Mouse (Mus musculus) liver, adult 2 months (tissue): Measurements from ENCODE around the gene Nol4l. TPM values are rescaled to one million over a fixed set of nuclear protein-coding genes. Genes with fewer than 3 reads are reported as not detected.

Experiments
- DNase-seq: peaks from one replicate; pipeline ENCODE4 v3.0.0-alpha.2; 2011; ENCODE audit warnings: low read depth, low spot score; ENCODE audit errors: extremely low read depth
- H3K27ac ChIP-seq: fragments of 200-500 bp; replicated peaks from 2 replicates; pipeline ENCODE4 v1.5.1; 2012; ENCODE audit warnings: low read depth, mild to moderate bottlenecking, control low read depth, inconsistent platforms, low read length; ENCODE audit not compliant: insufficient read depth
- H3K27me3 ChIP-seq: fragments of 200-500 bp; 2 replicates; pipeline ENCODE4 v1.6.1; 2012; ENCODE audit warnings: mild to moderate bottlenecking, moderate library complexity, low read length, inconsistent platforms; ENCODE audit not compliant: control insufficient read depth, insufficient read depth
- H3K36me3 ChIP-seq: fragments of 200-500 bp; 2 replicates; pipeline ENCODE4 v1.6.1; 2012; ENCODE audit warnings: low read length, inconsistent platforms; ENCODE audit not compliant: control insufficient read depth, insufficient read depth
- H3K4me1 ChIP-seq: fragments of 200-500 bp; 2 replicates; pipeline ENCODE4 v1.6.1; 2011; ENCODE audit warnings: low read length; ENCODE audit not compliant: control insufficient read depth, insufficient read depth
- H3K4me3 ChIP-seq: fragments of 200-500 bp; 2 replicates; pipeline ENCODE4 v1.5.1; 2011; ENCODE audit warnings: low read depth, mild to moderate bottlenecking, control low read depth, low read length, moderate library complexity; ENCODE audit not compliant: insufficient read depth
- H3K79me2 ChIP-seq: fragments of 200-500 bp; 2 replicates; pipeline ENCODE4 v1.6.1; 2012; ENCODE audit warnings: inconsistent platforms, mild to moderate bottlenecking, low read length, moderate library complexity; ENCODE audit not compliant: control insufficient read depth, insufficient read depth
- H3K9ac ChIP-seq: fragments of 200-500 bp; 2 replicates; pipeline ENCODE4 v1.6.1; 2012; ENCODE audit warnings: low read depth, mild to moderate bottlenecking, control low read depth, inconsistent platforms, low read length
- CTCF ChIP-seq: fragments of 200-500 bp; IDR thresholded peaks from 2 replicates; pipeline ENCODE4 v1.5.1; 2011; ENCODE audit warnings: low read depth, low read length, control low read depth
- POLR2A ChIP-seq: fragments of 200-500 bp; IDR thresholded peaks from 2 replicates; pipeline ENCODE4 v1.6.1; 2011; ENCODE audit warnings: low read length, control low read depth; ENCODE audit not compliant: insufficient read depth; ENCODE audit errors: extremely low read depth
- WGBS: fragments of 180-500 bp; shearing (Covaris S2); methylation state at CpG from one replicate; pipeline ENCODE4 v1.1.7; 2018; 5-methylcytosine and 5-hydroxymethylcytosine counted together
- polyA plus RNA-seq: library from polyadenylated mRNA; depleted of rRNA; stranded (reverse); fragments of >200 nt; gene quantifications from 2 replicates; pipeline ENCODE4 v1.2.3, GENCODE M21; 2012
- total RNA-seq: library from RNA; depleted of rRNA; stranded (reverse); fragments of >200 nt; gene quantifications from 2 replicates; pipeline ENCODE4 v1.2.3, GENCODE M21; 2014

Gene Nol4l
- total and polyA plus RNA-seq, 2 experiments: 0.18 to 0.80 TPM

DNA sequence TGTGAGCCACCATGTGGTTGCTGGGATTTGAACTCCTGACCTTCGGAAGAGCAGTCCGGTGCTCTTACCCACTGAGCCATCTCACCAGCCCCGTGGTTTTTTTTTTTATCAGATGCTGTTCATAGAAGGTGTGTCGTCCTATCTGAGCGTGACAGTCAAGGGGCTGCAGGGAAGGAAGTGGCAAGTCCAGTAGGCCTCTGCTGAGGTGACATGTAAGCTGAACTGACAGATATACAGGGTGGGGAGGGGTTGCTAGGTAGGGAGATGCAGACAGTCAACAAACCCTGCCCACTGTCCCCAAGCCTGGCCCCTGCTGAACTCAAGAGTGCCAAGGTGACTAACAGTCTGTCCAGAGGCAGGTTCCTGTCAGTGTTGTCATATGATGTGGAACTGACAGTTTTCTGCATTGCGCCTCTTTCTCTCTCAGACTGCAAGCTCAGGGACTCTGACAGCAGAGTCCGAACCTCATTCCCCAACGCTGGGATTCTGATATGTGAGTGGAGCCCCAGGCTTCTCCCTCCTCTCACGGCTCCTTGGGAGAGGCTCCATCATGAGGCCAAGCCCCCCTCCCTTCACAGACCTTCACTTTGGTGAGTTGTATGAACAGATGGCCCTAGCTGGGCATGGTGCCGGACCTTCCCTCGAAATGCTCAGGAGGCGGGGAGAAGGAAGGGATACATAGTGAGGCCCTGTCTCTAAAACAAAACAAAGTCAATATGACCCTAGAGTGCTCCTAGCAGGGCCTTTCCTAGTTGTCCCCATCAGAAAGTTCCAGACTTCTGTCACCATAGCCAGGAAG, 75.6 kb downstream of the Nol4l start:
- no peaks in the 10 kb centered on the region for H3K4me1 ChIP-seq
- DNase-seq: no peak
- 82% methylated on average over 12 of the region's 12 CpGs for WGBS

GRCm38 (mm10) chr2:153448519-153448918, 81.3 kb downstream of the Nol4l start:
- Histone ChIP-seq H3K27me3 (no peaks in the 10 kb centered on the region), H3K9ac (no peak overlapping the region)

More for the DNA sequence above, 75.6 kb downstream of the Nol4l start:
- Histone ChIP-seq H3K79me2 (no peaks in the 10 kb centered on the region), H3K4me3 (no peak overlapping the region), H3K9ac (no peak overlapping the region), H3K36me3 (no peaks in the 10 kb centered on the region), H3K27me3 (no peaks in the 10 kb centered on the region), H3K27ac (no peak overlapping the region)
- no peak for TF ChIP-seq CTCF
- no peak for TF ChIP-seq POLR2A

GRCm38 (mm10) chr2:153447719-153448118, 82.1 kb downstream of the Nol4l start:
- DNase-seq: no peak
- H3K27ac ChIP-seq: no peak overlapping the region
- TF ChIP-seq POLR2A (no peak), CTCF (no peak)
- H3K4me1 ChIP-seq: peaks cover 7% of the 10 kb centered on the region; the same call in 1 of the 2 replicates
- no peak overlapping the region for H3K9ac ChIP-seq
- no peak overlapping the region for H3K4me3 ChIP-seq
- H3K27me3 ChIP-seq: no peaks in the 10 kb centered on the region
- H3K36me3 ChIP-seq: no peaks in the 10 kb centered on the region
- 0 out of 2 replicates have a peak, but pooled peaks cover 3% of the 10 kb centered on the region for H3K79me2 ChIP-seq
- 84% methylated on average over 3 of the region's 3 CpGs for WGBS

More at GRCm38 (mm10) chr2:153448519-153448918, 81.3 kb downstream of the Nol4l start:
- 0 out of 2 replicates have a peak, but pooled peaks cover 3% of the 10 kb centered on the region for H3K79me2 ChIP-seq
- no peak for DNase-seq
- no peak overlapping the region for H3K4me3 ChIP-seq
- H3K27ac ChIP-seq: no peak overlapping the region
- 84% methylated on average over 6 of the region's 6 CpGs for WGBS
- no peaks in the 10 kb centered on the region for H3K36me3 ChIP-seq
- no peak for TF ChIP-seq CTCF
- no peak for TF ChIP-seq POLR2A
- peaks cover 7% of the 10 kb centered on the region; the same call in 1 of the 2 replicates for H3K4me1 ChIP-seq

GRCm38 (mm10) chr2:153446476-153446875, 83.3 kb downstream of the Nol4l start:
- Histone ChIP-seq H3K36me3 (no peaks in the 10 kb centered on the region), H3K9ac (no peak overlapping the region), H3K79me2 (0 out of 2 replicates have a peak, but pooled peaks cover 3% of the 10 kb centered on the region), H3K27me3 (no peaks in the 10 kb centered on the region), H3K27ac (no peak overlapping the region), H3K4me3 (no peak overlapping the region), H3K4me1 (peaks cover 7% of the 10 kb centered on the region; the same call in 1 of the 2 replicates)
- no peak for DNase-seq
- TF ChIP-seq CTCF: no peak
- WGBS: 36% methylated on average over 4 of the region's 4 CpGs

DNA sequence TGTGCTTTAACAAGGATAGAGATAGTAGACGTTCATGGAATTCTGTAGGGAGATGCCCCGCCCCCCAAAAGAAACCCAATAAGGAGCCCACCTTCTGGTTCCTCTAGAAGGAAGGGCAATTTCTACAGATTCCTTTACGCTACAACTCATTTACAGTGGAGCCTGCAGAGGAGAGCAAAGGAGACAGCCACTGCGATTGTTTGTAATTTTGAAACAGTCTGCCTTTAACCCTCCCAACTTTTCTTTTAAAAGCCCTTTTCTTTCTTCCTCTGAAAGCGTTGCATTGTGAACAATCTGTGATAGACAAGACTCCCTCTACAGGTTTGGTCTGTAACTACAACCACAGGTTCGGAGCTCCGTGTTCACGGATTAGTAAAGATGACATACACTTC, 83.8 kb downstream of the Nol4l start:
- Histone ChIP-seq H3K27me3 (no peaks in the 10 kb centered on the region), H3K79me2 (0 out of 2 replicates have a peak, but pooled peaks cover 3% of the 10 kb centered on the region), H3K4me1 (peaks cover 7% of the 10 kb centered on the region; the same call in 1 of the 2 replicates), H3K27ac (no peak overlapping the region), H3K9ac (no peak overlapping the region; the same call in 1 of the 2 replicates), H3K36me3 (no peaks in the 10 kb centered on the region), H3K4me3 (no peak overlapping the region)
- WGBS: 1% methylated on average over 8 of the region's 8 CpGs
- no peak for TF ChIP-seq POLR2A
- TF ChIP-seq CTCF: peak; percentile 41; the same call in 1 of the 2 replicates
- peak; percentile 54 for DNase-seq
